Mouse (Mus musculus): ENCODE measurements around the gene Cdc16. TPM values are rescaled to one million over a fixed set of nuclear protein-coding genes. Genes with fewer than 3 reads are reported as not detected.

Cdc16 gene
- total RNA-seq, 2 experiments from 2014 or later = 57.6 to 60.0 TPM

- DNase-seq = no peak
These were observed 71.2 kb downstream of the Cdc16 start for GRCm38 (mm10) chr8:13828598-13829172.

Other genes starting within 250 kb of the Cdc16 start
- gene 1700029H14Rik, start 195.2 kb upstream of the Cdc16 start, total RNA-seq (2021) = not detected
- gene Rasa3, start 80.1 kb upstream of the Cdc16 start, total RNA-seq (2021) = 10 to 100 TPM; 62.4 to 69.7 TPM
- 1 to 10 TPM; 1.1 to 1.3 TPM for gene Cfap97d2, start 51.8 kb upstream of the Cdc16 start, total RNA-seq (2021)
- 10 to 100 TPM; 35.6 to 35.7 TPM for gene Upf3a, start 27.9 kb downstream of the Cdc16 start, total RNA-seq (2021)
- not detected for gene AF366264, start 80.7 kb downstream of the Cdc16 start, total RNA-seq (2021)
- 10 to 100 TPM; 27.0 to 27.3 TPM for gene Champ1, start 112.0 kb downstream of the Cdc16 start, total RNA-seq (2021)
- 10 to 100 TPM; 30.5 to 38.3 TPM for gene Coprs, start 132.6 kb downstream of the Cdc16 start, total RNA-seq (2021)